Mouse (Mus musculus): ENCODE measurements around the gene Prr18. TPM values are rescaled to one million over a fixed set of nuclear protein-coding genes. Genes with fewer than 3 reads are reported as not detected.
"Not testable (repeated sequence)": the region's sequence is repeated elsewhere in the genome, so short reads cannot be mapped to it uniquely, and the experiment has no call there.

Prr18 gene
- 10 to 100 TPM; 12.2 to 15.7 TPM for total RNA-seq (2021)

- intact Hi-C loops (cut with DNase I) = not testable (repeated sequence)
Observed at GRCm38 (mm10) chr17:8337159-8337558, at the start of gene Prr18. TSS of gene Prr18 (plus strand) at chr17:8337459.

DNA sequence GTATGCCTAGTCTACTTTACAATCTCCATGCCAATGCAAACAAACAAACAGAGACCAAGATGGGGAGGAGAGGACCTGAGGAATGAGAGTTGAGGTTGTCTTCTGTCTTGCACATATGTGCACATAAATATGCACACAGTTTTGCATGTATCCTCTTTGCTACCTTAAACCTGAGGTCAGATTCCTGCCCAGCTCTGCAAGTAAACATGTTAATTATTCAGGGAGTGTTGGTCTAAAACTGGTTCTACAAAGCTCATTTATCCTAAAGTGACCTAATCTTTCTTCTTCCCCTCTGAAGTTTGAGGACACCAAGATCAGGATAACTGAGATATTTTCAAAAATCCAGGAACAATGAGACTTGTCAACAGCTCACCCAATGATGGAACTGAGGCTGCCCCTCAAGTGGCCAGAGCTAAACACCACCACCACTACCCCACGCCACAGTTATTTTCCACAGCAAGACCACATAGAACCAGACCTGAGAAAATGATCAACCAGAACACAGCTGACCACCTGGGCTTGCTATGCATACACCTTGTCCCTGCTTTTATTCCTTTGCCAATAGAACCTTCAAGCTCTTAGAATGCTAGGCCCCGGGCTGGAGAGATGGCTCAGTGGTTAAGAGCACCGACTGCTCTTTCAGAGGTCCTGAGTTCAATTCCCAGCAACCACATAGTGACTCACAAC lies 47.1 kb upstream of the Prr18 start:
- no peak for DNase-seq (ENCODE audit: low spot score in 2 of 2)
- intact Hi-C loops (cut with DNase I) = no loop called here

More at GRCm38 (mm10) chr17:8337159-8337558, at the start of gene Prr18:
- not testable (repeated sequence) for DNase-seq (ENCODE audit: low spot score in 2 of 2)

- DNase-seq (ENCODE audit: low spot score in 2 of 2) = no peak
- intact Hi-C loops (cut with DNase I) = no loop called here
Observed at GRCm38 (mm10) chr17:8290736-8291135, 46.5 kb upstream of the Prr18 start.

DNA sequence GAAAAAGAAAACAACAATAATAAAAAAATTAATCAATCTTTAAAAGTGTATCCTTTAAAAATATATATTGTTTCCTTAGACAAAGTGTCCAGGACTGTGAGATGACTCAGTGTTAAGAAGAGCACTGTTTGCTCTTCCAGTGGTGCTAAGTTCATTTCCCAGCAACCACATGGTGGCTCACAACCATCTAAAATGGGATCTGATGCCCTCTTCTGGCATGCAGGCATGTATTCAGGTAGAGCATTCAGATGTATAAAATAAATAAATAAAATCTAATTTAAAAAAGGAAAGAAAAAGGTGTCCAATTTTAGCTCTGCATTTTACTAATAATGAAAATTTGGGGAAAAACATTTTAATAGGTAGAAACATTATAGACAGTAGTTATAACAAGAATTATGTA lies 41.4 kb upstream of the Prr18 start:
- DNase-seq (ENCODE audit: low spot score in 2 of 2) = no peak
- intact Hi-C loops (cut with DNase I) = no loop called here

GRCm38 (mm10) chr17:8296313-8296844 lies 40.9 kb upstream of the Prr18 start:
- no peak for DNase-seq (ENCODE audit: low spot score in 2 of 2)
- intact Hi-C loops (cut with DNase I) = no loop called here

GRCm38 (mm10) chr17:8297746-8298145 lies 39.5 kb upstream of the Prr18 start:
- intact Hi-C loops (cut with DNase I) = no loop called here
- no peak for DNase-seq (ENCODE audit: low spot score in 2 of 2)

DNA sequence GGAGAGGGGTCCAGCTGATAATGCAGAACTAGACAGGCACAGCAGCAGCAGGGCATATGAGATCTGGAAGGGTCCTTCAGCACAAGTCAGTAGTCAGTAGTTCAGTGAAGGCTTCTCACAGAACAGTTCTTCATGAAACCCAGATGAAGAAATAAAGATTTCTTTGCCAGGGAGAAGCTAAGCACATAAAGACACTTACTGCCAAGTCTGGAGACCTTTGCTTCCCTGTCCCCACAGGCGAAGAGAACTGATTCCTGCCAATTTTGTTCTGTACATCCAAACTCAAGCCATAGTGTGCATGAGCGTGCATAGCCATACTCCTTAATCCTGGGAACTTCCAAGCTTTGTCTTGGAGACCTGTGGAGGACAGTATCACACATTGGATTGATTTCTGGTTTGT lies 39.0 kb upstream of the Prr18 start:
- no peak for DNase-seq (ENCODE audit: low spot score in 2 of 2)
- intact Hi-C loops (cut with DNase I) = no loop called here

DNA sequence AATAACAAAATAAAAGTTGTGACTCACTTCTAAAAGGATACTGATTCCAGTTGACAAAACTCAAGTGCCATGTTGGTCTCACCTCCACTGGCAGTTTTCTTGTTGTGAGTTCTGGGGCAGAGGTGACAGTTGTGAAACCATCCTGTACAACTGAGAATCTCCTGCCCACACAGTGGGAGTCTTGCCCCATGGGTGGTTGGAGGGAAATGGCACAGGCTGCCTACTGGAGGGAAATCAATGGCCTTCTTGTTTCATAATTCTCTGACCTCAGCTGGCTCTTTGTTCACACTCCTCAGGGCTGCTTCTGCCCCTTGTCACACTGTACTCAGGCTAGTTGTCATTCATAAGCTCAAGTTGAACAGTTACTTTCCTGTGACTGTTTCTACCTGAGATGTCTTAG lies 37.7 kb upstream of the Prr18 start:
- intact Hi-C loops (cut with DNase I) = no loop called here
- no peak for DNase-seq (ENCODE audit: low spot score in 2 of 2)

DNA sequence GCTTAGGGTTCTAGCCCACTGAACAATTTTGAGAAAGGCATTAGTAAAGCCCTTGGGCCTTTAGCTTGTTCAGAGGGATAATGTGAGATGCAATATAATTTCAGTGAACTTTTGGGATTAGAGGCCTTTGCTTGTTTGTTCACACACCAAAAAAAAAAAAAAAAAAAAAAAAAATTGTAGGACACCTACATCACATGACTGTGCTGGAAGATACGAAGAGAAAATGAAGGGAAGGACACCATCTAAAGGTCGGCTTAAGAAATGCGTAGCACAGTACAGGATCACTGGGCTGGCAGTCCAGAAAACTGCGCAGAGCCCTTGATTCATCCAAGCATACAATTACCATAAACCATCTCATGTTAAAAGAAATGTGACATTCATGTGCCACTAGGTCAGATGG lies 35.7 kb upstream of the Prr18 start:
- intact Hi-C loops (cut with DNase I) = loop anchor here (5.0 kb wide), 1 partner anchor 34 kb away; no protein-coding TSS in a partner anchor
- no peak for DNase-seq (ENCODE audit: low spot score in 2 of 2)

GRCm38 (mm10) chr17:8302772-8303438 lies 34.4 kb upstream of the Prr18 start:
- peak in 1 of 2 experiments; percentile 12 for DNase-seq (ENCODE audit: low spot score in 2 of 2)
- intact Hi-C loops (cut with DNase I) = loop anchor here (5.0 kb wide), 1 partner anchor 36 kb away; no protein-coding TSS in a partner anchor

GRCm38 (mm10) chr17:8303671-8304070 lies 33.6 kb upstream of the Prr18 start:
- intact Hi-C loops (cut with DNase I) = loop anchor here (5.0 kb wide), 1 partner anchor 36 kb away; no protein-coding TSS in a partner anchor
- DNase-seq (ENCODE audit: low spot score in 2 of 2) = no peak

GRCm38 (mm10) chr17:8305801-8306200 lies 31.5 kb upstream of the Prr18 start:
- intact Hi-C loops (cut with DNase I) = no loop called here
- DNase-seq (ENCODE audit: low spot score in 2 of 2) = no peak

- peak; percentile 96 to 99 for DNase-seq (ENCODE audit: low spot score in 2 of 2)
- intact Hi-C loops (cut with DNase I) = loop anchor here (2.0 kb wide), 1 partner anchor 62 kb away; no protein-coding TSS in a partner anchor
Observed at GRCm38 (mm10) chr17:8310838-8311614, 26.2 kb upstream of the Prr18 start, which contains the start of gene Sft2d1. TSS of gene Sft2d1 (plus strand) at chr17:8311102.

GRCm38 (mm10) chr17:8311751-8312150 lies 25.5 kb upstream of the Prr18 start:
- intact Hi-C loops (cut with DNase I) = loop anchor here (2.0 kb wide), 1 partner anchor 61 kb away; no protein-coding TSS in a partner anchor
- DNase-seq (ENCODE audit: low spot score in 2 of 2) = no peak

DNA sequence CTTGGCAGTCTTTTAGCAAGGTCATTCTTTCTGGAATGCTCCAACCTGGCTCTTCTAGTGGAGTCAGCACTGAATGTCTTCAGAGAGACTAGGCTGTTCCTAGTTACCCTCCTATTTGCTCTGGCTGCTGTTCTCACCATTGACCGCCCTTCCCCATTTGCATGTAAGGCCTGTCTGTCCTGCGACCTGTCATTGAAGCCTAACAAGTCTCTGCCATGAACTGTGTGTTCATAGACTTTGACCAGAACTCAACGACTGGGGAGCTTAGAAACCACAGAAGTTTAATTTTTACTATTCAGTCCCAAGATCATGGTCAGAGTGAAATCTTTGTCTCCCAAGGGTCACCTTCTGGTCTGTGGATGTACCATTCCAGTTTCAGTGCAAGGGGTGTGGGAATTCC lies 23.3 kb upstream of the Prr18 start:
- intact Hi-C loops (cut with DNase I) = no loop called here
- no peak for DNase-seq (ENCODE audit: low spot score in 2 of 2)

- intact Hi-C loops (cut with DNase I) = loop anchor here (1.0 kb wide), 1 partner anchor 56 kb away; no protein-coding TSS in a partner anchor
- peak in 1 of 2 experiments; percentile 38 for DNase-seq (ENCODE audit: low spot score in 2 of 2)
Observed at GRCm38 (mm10) chr17:8316251-8316650, 21.0 kb upstream of the Prr18 start.

DNA sequence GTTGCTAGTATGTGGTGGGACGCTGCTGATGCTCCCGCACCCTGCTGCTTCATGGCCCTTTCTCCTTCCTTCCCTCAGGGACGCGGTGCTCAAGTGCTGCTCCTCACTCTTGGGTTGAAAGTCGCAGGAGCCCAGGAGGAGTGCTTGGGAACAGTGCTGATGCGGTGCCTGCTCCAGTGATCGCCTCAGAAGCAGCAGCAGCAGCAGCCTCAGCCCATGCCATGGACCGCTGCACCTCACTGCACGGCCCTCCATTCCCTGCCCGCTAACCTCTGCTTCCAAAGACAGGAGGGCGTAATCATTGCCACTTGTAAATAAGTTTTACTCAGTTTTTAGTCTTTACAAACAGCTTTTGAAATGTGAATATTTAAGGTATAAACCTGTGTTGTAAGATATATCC lies 10.4 kb upstream of the Prr18 start:
- DNase-seq (ENCODE audit: low spot score in 2 of 2); intact Hi-C loops (cut with DNase I): not testable (repeated sequence)

DNA sequence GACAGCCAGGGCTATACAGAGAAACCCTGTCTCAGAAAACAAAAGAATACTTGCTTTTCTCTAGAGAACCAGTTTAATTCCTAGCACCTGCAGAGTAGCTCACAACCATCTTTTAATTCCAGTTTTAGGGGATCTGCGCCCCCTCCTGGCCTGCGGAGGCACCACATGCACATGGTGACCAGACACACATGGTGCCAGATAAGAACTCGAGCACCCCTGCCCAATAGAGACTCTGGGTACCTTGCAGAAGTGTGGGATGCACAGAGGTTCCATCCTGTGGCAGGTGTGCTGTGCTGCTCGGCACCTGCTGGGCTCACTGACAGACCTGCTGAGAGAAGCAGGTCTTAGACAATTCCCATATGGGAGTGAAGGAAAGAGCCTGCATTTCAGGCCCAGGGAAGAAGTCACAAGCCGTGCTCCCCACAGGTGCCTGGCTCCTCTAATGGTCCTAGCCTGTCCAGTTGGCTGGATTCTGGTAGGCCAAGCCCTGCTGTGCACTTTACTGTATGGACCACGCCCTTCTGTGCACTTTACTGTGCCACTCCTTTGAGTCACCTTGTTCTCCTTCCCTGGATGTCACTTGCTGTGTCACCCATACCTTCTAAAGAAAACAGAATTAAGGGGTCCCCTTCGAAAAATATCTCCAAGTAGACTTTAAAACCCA lies 8.6 kb upstream of the Prr18 start:
- DNase-seq (ENCODE audit: low spot score in 2 of 2) = no peak
- intact Hi-C loops (cut with DNase I) = no loop called here

DNA sequence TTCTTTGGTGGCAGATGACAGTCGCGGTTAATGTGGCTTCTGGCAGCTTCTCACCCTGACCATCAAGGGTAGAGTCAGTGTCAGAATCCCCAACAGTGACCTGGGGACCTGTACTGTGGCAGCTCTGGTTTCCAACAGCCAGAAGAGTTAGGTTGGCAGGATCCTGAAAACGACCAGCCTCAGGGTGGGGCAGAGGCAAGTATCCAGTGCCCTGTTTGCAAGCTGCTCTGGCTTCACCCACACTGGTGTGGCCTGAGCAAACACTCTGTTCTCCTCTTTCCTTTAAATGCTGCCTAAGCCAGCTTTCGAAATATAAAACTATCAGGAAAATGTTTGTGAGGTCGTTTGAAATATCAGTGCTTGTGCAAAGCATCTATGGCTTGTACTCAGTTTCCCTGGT lies 6.7 kb upstream of the Prr18 start:
- no peak for DNase-seq (ENCODE audit: low spot score in 2 of 2)
- intact Hi-C loops (cut with DNase I) = no loop called here
